Mouse (Mus musculus) adrenal gland, postnatal 14 days (tissue): ENCODE measurements around the gene Mfge8. TPM values are rescaled to one million over a fixed set of nuclear protein-coding genes. Genes with fewer than 3 reads are reported as not detected.
A peak's percentile ranks its signal among the peaks of the same experiment; 100 is the strongest.

Experiments
- DNase-seq: peaks from one replicate; pipeline ENCODE4 v3.0.0; 2021; ENCODE audit warnings: mixed read lengths
- long read RNA-seq, 2 experiments: library from polyadenylated mRNA; stranded (forward); transcript quantifications; one replicate each; pipeline ENCODE4 v2.0.0; 2021
- total RNA-seq: library from RNA; stranded (reverse); gene quantifications from 2 replicates; pipeline ENCODE4 v1.2.3, GENCODE M21; 2021

Gene Mfge8
- total RNA-seq = 220 and 296 TPM in 2 replicates
- long read RNA-seq, experiment 1, transcript Mfge8-209 (6 exons, 2,330 nt) = minor isoform, 6 of 515 reads
- long read RNA-seq, experiment 1, transcript Mfge8-202 (9 exons, 2,008 nt) = major isoform, 414 of 515 reads
- long read RNA-seq, experiment 1, transcript Mfge8-201 (10 exons, 2,125 nt) = minor isoform, 52 of 515 reads
- long read RNA-seq, experiment 1, partial matches to known transcripts = 23 of 515 reads
- long read RNA-seq, experiment 1, other reads (novel, unspliced or antisense) = 16 of 515 reads
- long read RNA-seq, experiment 2, transcript Mfge8-202 (9 exons, 2,008 nt) = major isoform, 213 of 279 reads
- long read RNA-seq, experiment 2, transcript Mfge8-209 (6 exons, 2,330 nt) = minor isoform, 5 of 279 reads
- long read RNA-seq, experiment 2, transcript Mfge8-201 (10 exons, 2,125 nt) = minor isoform, 34 of 279 reads
- long read RNA-seq, experiment 2, partial matches to known transcripts = 10 of 279 reads
- long read RNA-seq, experiment 2, other reads (novel, unspliced or antisense) = 16 of 279 reads

DNA sequence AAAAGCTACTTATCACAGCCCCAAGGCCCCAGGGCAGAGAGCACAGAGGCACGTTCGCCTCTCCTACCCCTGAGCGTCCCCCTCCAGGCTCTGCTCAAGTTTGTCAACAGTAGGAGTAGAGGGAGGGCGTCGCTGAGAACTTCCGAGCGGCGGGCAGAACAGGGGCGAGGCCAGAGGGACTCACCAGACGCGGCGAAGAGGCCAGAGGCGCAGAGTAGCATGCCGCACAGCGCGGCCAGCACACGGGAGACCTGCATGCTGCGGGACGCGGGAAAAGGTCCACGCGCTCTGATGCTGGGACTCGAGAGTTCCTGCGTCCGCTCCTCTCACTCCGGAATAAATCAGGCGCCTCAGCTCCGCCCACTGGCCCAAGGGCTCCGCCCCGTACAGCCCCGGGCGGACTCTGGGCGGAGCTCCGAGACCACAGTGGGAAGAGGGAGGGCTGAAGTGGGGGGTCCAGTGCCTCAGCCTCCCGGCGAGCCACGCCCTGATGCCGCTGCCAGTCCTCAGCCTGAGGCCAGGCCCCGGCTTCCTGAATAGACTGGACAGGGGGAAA lies at the start of gene Mfge8:
TSS of gene Mfge8 (minus strand) at position 350 of the 556 bp plus-strand sequence.
- peak; percentile 96 for DNase-seq

- peak; percentile 51 for DNase-seq
Observed at GRCm38 (mm10) chr7:79194560-79195413, 45.9 kb upstream of the Mfge8 start.

DNA sequence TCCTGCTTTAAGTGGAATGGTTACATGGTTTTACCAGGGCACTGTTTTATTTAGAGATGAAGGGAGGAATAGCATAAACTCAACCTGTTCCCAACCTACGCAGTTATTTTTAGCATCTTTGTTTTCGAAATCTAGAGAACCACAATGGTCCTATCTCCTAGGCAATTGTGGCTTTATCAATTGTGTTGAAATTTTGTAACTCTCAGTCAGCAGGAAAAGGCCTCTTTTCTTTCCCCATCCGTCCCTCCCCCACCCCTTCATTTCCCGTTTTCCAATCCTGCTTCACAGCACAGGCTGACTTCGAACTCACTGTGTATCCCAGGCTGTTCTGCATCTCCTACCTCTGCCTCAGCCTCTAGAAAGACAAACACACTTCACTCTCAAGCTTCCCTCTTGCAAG lies 45.1 kb upstream of the Mfge8 start:
- DNase-seq = no peak

DNA sequence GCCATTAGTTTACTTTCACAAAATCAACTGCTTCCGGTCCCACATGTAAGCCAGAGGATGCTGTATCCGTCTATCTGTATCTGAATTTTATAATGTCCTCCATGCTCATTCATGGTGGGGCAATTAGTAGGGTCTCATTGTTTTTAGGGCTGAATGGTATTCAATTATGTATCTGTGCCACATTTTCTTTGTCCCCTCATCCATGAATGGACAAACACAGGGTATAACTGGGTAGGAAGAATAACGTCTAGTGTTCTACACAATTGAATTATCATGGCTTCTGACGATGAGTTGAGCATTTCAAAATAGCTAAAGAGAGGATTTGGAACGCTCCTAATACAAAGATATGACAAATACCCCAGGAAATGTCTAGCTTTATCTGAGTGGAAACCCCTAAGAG lies 42.6 kb upstream of the Mfge8 start:
- DNase-seq = no peak

DNA sequence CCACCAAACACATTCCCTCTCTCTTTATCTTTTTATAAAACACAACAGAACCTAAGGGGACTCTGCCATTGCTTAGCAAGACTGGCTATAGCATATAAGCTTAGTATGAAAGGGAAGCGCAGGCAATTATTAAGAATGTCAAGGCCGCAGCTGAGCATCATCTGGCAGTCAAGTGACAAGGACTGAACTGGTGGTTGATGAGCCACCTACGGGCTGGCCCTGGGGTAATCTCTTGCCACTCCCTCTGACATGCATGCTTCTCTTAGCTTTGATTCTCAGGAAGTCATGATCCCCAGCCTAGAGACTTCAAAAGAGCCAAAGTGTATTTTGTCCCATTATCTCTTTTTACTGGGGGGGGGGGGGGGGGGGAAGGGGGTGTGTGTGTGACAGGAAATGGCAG lies 41.7 kb upstream of the Mfge8 start:
- DNase-seq = peak; percentile 75

DNA sequence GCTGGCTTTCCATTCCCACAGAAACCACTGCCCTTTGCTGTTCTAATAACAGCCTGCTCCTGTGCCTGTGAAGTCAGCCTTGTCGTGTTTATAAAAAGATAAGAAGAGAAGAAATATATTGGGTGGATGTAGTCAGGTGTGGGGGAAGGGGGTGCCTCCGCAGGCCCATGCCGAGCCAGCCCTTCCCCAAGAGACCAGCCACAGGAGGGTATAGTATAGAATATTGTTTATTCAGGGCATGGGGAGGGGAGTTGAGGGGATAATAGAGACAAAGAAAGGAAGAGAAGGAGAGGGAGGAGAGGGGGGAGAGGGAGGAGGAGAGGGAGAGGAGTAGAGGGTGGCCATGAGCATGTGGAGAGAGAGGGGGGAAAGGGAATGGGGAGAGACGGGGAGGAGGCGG lies 40.4 kb upstream of the Mfge8 start:
- DNase-seq = no peak

GRCm38 (mm10) chr7:79187591-79187990 lies 38.7 kb upstream of the Mfge8 start:
- DNase-seq = no peak

DNA sequence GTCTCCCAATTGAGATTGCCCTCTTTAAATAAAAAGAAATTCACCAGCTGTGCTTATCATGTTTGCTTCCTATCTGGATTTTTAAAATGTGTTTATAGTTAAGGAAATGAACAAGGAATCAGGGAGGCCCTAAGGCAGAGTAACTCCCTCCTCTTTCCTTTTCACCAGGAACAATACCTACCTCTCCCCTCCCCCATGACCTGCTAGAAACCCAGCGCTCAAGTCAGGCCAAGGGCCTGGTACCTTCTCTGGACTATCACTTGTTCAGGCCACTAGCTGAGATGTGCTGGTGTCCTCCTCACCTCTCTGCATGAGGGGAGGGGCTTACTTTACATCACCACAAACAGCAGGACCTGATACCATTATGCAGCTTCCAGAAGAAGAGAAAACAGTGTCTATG lies 34.6 kb upstream of the Mfge8 start:
- DNase-seq = no peak

DNA sequence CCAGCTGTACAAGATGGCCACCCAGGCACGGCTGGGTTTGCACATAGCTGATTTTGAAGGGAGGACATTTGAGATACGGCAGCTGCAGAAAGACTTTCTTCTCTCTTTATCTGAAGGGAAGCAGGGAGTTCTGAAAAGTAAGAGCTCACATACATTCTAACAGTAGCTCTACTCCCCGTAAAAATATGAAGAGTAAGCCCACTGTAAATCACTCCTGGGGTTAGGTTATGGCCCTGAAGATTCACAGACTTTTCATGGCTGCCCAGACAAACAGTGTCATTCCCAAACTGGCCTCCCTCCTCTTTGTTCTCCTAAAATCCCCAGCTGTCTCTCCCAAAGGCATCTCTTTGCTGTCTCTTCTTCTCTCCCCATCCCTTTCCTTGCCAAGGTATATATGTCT lies 24.9 kb upstream of the Mfge8 start:
- no peak for DNase-seq

DNA sequence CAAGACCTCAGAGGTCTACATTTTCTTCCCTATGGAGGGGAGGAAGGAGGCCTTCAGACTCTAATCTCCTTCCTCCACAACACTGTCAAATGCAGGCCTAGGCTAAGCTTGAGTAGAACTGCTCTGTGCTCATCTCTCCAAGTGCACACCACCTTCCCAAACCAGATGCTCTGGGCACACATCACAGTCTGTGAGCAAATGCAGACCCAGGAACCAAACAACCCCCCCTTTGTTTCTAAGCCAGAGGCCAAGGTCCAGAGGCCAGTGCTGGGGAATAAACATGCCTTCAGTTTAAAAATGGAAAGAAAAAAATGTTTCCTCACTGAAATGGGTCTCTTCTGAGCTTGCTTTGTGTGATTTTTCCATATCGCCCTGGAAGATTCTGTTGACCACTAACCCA lies 22.9 kb upstream of the Mfge8 start:
- no peak for DNase-seq

GRCm38 (mm10) chr7:79167006-79167562 lies 18.2 kb upstream of the Mfge8 start:
- DNase-seq = no peak

DNA sequence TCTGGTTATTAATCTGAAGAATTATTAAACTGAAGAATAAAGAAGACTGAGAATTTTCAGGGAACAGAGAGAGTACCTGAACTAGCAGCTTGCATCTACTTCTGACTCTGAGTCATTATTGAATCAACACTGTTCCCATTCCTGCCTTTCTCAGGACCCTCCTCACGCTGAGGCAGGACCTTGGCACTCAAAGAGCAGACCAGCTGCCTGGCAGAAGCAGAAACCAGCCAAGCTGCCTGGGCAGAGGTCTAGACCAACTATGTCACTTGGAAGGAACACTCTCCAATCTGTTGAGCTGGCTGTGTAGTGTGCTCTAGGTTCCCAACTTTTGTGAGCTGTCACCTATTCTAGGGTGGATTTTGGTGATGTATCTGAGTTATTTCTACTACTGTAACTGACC lies 10.5 kb upstream of the Mfge8 start:
- no peak for DNase-seq

DNA sequence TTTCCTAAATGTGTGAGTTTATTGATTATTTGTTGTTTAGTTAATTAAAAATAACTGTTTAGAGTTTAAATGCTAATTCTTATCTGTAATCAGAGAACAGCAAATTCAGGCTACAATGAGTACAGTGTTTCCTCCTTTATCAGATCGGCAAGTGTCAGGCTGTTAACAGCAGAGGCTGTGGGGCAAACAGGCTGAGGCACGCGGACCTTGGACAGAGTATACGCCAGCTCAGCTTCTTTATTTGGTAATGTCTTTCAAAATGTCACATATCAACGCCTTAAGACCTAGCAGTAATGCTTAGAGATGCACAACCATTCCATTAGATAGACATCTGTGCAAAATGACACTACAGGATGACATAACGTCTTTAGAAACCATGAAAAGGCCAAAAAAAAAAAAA lies 662 bp upstream of the Mfge8 start:
- DNase-seq = no peak

- DNase-seq = peak; percentile 43
Observed at GRCm38 (mm10) chr7:79147931-79148653, 768 bp downstream of the Mfge8 start.

DNA sequence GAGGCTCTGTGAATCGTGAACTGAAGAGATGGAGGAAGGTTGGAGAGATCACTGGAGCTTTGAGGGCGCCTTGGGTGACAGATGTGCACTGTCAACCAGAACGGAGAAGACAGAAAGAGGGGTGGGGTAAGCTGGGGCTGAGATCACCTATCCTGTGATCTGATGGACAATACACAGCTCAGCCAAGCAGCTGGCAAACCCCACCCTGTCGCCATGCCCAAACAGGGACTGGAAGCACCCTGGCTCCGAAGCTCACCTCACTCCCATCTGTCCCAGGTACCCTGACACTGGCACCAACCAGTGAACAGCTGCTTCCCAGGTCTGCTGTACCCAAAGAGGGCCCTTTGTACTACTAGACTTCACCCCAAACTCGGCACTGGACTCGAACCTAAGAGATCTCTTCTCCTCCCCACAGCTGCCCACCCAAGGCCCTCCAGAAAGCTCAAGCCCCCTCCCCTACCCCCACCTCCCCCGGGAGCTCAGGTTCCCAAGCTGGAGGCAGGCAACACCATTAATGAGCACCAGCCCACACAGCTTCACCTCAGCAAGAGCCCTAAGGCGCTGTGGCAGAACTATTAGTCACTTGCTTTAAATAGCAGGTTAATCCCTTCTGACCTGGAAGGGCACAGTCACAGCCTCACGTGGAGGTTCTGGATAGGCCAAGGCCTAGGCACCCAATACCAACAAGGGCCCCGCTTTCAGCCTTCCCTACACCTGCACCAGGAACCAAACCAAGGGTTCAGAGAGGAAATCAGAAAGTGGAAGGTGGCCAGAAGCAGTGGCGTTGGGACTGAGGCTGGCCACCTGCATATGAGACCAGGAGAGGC lies 1.6 kb downstream of the Mfge8 start:
- DNase-seq = no peak

DNA sequence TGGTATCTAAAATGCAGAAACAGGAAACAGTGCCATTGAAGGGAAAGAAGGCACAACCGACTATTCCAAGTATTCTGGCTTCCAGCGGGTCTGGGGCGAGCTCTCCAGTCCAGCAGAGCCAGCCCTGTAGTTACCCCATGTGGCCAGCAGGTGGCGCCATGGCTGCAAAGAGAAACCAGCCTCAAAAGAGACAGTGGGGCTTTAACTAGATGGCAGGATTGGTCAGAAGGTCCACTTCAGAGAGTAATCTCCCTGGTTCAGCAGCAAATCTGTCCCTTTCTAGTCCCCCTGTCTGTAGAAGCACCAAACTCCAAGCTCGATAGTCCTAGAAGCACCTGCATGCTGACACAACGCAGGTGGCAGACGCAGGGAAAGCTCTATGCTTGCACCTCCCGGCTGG lies 8.0 kb downstream of the Mfge8 start:
- DNase-seq = peak; percentile 90

DNA sequence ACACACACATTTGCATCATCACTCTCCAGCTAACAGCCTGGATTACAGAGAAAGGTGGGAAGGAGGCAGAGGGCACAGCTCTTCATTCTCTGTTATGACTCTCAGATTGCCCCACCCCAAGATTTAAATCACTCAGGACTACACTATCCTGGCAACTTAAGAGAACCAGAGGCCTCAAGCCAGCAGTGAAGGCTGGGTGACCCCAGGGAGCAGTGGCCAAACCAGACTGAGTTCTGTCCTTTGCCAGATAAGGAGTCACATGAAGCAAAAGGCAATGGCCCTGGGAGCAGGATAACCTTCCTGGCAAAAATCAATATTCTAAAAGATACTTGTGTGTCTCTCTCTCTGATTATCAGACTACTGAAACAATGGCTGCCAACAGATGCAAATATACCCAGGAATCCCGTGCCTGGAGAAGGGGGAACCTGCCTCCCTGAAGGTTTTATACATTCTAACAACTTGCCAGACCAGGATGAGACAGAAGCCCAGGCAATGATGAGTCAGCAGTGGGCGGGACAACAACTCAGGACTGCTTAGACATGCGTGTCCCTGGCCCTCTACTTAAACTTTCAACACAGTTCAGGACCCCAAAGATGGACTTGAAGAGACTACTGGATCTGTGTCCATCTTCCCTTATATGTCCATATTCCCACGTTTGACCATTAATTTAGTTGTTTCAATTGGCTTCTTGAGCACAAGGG lies 8.8 kb downstream of the Mfge8 start:
- peak; percentile 51 for DNase-seq

DNA sequence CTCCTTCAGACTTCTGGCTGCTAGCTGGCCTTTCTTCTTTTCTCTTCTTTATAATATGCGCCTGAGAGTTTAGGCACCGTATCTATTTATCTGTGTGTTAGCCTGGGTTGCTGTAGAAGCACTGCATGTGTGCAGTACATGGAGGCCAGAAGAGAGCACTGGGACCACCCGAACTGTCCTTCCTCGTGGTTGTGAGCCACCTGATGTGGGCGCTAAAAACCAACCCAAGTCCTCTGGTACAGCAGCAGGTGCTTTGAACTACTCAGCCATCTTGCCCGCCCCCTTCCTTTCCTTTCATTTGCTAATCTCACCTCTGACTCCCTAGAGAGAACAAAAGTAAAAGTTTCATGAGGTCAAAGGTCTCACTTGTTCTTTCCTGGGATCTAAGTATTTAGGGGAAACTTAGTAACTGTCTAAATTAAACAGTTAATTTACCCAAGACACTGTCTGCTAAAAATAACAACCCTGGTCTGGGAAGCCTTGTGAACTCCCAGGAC lies 9.5 kb downstream of the Mfge8 start:
- DNase-seq = no peak

DNA sequence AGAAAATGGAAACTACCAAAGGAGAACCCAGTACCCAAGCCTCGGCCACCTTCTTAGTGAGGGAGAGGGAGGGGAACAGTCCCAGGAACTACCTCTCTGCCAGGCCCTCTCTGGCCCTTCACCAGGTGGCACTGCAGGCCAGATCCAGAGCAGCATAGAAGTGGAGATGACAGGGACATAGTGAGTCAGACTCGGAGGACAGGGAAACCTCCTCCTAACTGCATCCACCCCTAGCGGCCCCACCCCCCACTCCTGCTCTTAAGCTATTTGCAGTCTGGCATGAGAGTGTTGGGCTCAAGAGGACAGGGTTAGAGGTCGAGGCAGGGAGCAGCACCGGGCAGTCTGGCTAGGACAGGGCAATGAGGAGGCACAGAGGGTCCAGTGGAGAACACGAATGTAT lies 15.5 kb downstream of the Mfge8 start:
- DNase-seq = peak; percentile 46

GRCm38 (mm10) chr7:79130843-79131444 lies 17.9 kb downstream of the Mfge8 start, which contains the start of gene Hapln3:
Gene Hapln3, minus strand, starts transcription at chr7:79131018.
- peak; percentile 73 for DNase-seq
